Mouse (Mus musculus): ENCODE data around the gene Scg3.

GRCm38 (mm10) chr9:75645405-75645804 is 38.5 kb downstream of the Scg3 start:
- TF ChIP-seq CTCF (IDR thresholded peaks at IDR 0.05; ENCODE audit: low read depth, low read length) (no peak), POLR2A (IDR thresholded peaks at IDR 0.05; ENCODE audit: insufficient read depth, low read length) (no peak)
